Mouse (Mus musculus): ENCODE data around the gene Fem1a.

GRCm38 (mm10) chr17:56257181-56257894 is 728 bp downstream of the Fem1a start:
- TF ChIP-seq CTCF (IDR thresholded peaks at IDR 0.05; ENCODE audit: low read depth, low read length) (no peak), POLR2A (IDR thresholded peaks at IDR 0.05; ENCODE audit: borderline replicate concordance, low read depth, low read length) (no peak)
